Mouse (Mus musculus) myocyte (in vitro differentiated cells): ENCODE results near the gene Acsl1.

ENCODE experiments used
- CEBPB ChIP-seq: IDR thresholded peaks from 2 replicates; pipeline ENCODE4 v1.6.1; 2011; ENCODE audit warnings: mild to moderate bottlenecking, moderate library complexity; ENCODE audit not compliant: poor library complexity, insufficient read depth, severe bottlenecking
- E2F4 ChIP-seq: IDR thresholded peaks from one replicate; pipeline ENCODE4 v1.6.1; 2011; ENCODE audit warnings: mild to moderate bottlenecking, control low read depth, moderate library complexity; ENCODE audit not compliant: insufficient read depth
- MYOG ChIP-seq, 3 experiments: IDR thresholded peaks; one replicate each; pipeline ENCODE4 v1.6.1; 2011; ENCODE audit warnings: control low read depth in 2 of 3, low read depth in 2 of 3, mild to moderate bottlenecking in 2 of 3; ENCODE audit not compliant: insufficient read length in 2 of 3, control insufficient read depth in 1 of 3, insufficient read depth in 1 of 3
- POLR2A ChIP-seq: IDR thresholded peaks from one replicate; pipeline ENCODE4 v1.6.1; 2011; ENCODE audit warnings: low read depth, mild to moderate bottlenecking, control low read depth, moderate library complexity; ENCODE audit not compliant: insufficient read length
- POLR2AphosphoS2 ChIP-seq: IDR thresholded peaks from one replicate; pipeline ENCODE4 v1.6.1; 2011; ENCODE audit warnings: low read depth, control low read depth; ENCODE audit not compliant: insufficient read length
- TCF12 ChIP-seq: IDR thresholded peaks from one replicate; pipeline ENCODE4 v1.6.1; 2011; ENCODE audit warnings: mild to moderate bottlenecking, control low read depth; ENCODE audit not compliant: poor library complexity, insufficient read depth, severe bottlenecking
- TCF3 ChIP-seq: IDR thresholded peaks from one replicate; pipeline ENCODE4 v1.6.1; 2011; ENCODE audit warnings: low read depth, control low read depth; ENCODE audit not compliant: insufficient read length
- USF1 ChIP-seq: IDR thresholded peaks from one replicate; pipeline ENCODE4 v1.6.1; 2011; ENCODE audit warnings: low read depth, mild to moderate bottlenecking, control low read depth, moderate library complexity

DNA sequence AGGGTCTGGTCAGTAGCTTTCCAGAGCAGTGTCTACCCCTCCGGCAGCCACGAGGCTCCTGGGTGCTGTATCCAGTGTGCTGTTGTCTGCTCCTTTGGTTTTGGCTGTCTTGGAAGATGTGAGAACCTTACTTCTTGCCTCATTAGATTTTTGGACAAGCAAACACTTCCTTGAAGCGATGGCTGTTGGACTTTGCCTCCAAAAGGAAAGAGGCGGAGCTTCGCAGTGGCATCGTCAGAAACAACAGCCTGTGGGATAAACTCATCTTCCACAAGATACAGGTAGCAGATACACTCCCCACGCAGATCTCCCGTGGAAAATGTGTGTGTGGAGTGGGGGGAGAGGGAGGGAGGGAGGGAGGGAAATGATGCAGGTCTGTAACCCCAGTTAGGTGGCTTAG, 55.3 kb downstream of the Acsl1 start:
- TF ChIP-seq CEBPB (no peak), MYOG (IDR thresholded peaks at IDR 0.05; ENCODE audit: control insufficient read depth in 1 of 3, insufficient read depth in 1 of 3, insufficient read length in 2 of 3, low read depth in 2 of 3) (no peak), USF1 (no peak), E2F4 (no peak), POLR2A (no peak), TCF12 (no peak), POLR2AphosphoS2 (no peak), TCF3 (no peak)
